28 mouse cellular contexts compared by ENCODE assay signal in the genomic region with DNA sequence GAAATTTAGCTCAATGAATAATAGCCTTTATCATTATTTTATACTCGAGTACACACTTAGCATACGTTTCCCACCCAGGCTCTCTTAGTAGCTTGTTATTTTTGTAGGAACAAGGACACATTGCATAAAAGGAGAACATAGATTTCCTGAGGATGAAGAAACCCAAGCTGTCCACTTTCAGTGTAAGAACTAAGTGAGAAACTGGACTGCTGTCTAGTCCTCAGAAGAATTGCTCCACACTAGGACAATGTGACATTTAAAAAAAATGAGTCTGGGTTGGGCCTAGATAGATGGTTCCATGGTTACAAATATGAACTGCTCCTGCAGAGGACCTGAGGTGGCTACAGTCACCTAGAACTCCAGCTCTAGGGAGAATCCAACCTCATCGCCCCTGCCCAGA. TPM values are rescaled to one million over a fixed set of nuclear protein-coding genes. Genes with fewer than 3 reads are reported as not detected.
DNase-seq lines count a peak whose midpoint lies in the region; ATAC-seq and TF ChIP-seq lines count a peak whose summit lies in the region.
"Had no signal": no experiment of that assay in that cellular context is flagged by ENCODE, and none has a peak within 500 bp of the region (broad histone marks: within the 10 kb centered on the region; RNA-seq: fewer than 3 reads in every experiment).

No protein-coding gene starts in this region.

- no peak for TF ChIP-seq EP300 in lung, postnatal 0 days (IDR thresholded peaks at IDR 0.05)

- no peak for ATAC-seq in lung, postnatal 0 days
- no peak for ATAC-seq in midbrain, embryonic 11.5 days (ENCODE audit: low FRiP score)
- ATAC-seq in granulocyte monocyte progenitor cell, adult 5-6 weeks (replicated peaks; ENCODE audit: poor library complexity, severe bottlenecking) = peak; percentile 69
- ATAC-seq in megakaryocyte progenitor cell, adult 5-6 weeks (replicated peaks; ENCODE audit: poor library complexity) = peak; percentile 64
- ATAC-seq in hindbrain, embryonic 16.5 days = no peak
- ATAC-seq in liver, embryonic 11.5 days (replicated peaks; ENCODE audit: low FRiP score) = no peak
- ATAC-seq: activated CD4-positive, CD25-positive, alpha-beta regulatory T cell, adult 4 months; CD4-positive, CD25-positive, alpha-beta regulatory T cell, adult 4 months; Patski had no signal

- H3K4me3 ChIP-seq in lung, postnatal 0 days (ENCODE audit: low read depth, low read length) = no peak overlapping the region
- H3K4me3 ChIP-seq in midbrain, embryonic 11.5 days (ENCODE audit: low read depth, low read length) = no peak overlapping the region
- H3K4me3 ChIP-seq in midbrain, embryonic 10.5 days = no peak overlapping the region
- H3K4me3 ChIP-seq in hindbrain, embryonic 16.5 days (ENCODE audit: low read length) = no peak overlapping the region
- H3K4me3 ChIP-seq in liver, embryonic 11.5 days (ENCODE audit: low read depth, low read length) = no peak overlapping the region

- H3K27ac ChIP-seq in lung, postnatal 0 days (ENCODE audit: low read length) = no peak overlapping the region
- H3K27ac ChIP-seq in midbrain, embryonic 11.5 days (ENCODE audit: low read depth, low read length) = no peak overlapping the region
- H3K27ac ChIP-seq in midbrain, embryonic 10.5 days (replicated peaks) = no peak overlapping the region
- H3K27ac ChIP-seq in hindbrain, embryonic 16.5 days (ENCODE audit: low read depth, low read length) = no peak overlapping the region
- no peak overlapping the region for H3K27ac ChIP-seq in liver, embryonic 11.5 days (ENCODE audit: low read depth, low read length)

- H3K9ac ChIP-seq in lung, postnatal 0 days (replicated peaks; ENCODE audit: low read depth) = no peak overlapping the region
- H3K9ac ChIP-seq in midbrain, embryonic 11.5 days (ENCODE audit: low read length) = no peak overlapping the region
- no peak overlapping the region for H3K9ac ChIP-seq in hindbrain, embryonic 16.5 days (ENCODE audit: low read depth, low read length)
- no peak overlapping the region for H3K9ac ChIP-seq in liver, embryonic 11.5 days (ENCODE audit: low read depth, low read length)

- no peak overlapping the region for H3K4me2 ChIP-seq in lung, postnatal 0 days (replicated peaks; ENCODE audit: low read depth, low read length)
- no peak overlapping the region for H3K4me2 ChIP-seq in midbrain, embryonic 11.5 days
- H3K4me2 ChIP-seq in hindbrain, embryonic 16.5 days (ENCODE audit: low read length) = no peak overlapping the region
- no peak overlapping the region for H3K4me2 ChIP-seq in liver, embryonic 11.5 days

- H3K9me3 ChIP-seq in lung, postnatal 0 days (ENCODE audit: low read length) = no peaks in the 10 kb centered on the region
- H3K9me3 ChIP-seq in midbrain, embryonic 11.5 days (ENCODE audit: control insufficient read depth, low read length) = no peaks in the 10 kb centered on the region
- H3K9me3 ChIP-seq in midbrain, embryonic 10.5 days (replicated peaks) = no peaks in the 10 kb centered on the region
- H3K9me3 ChIP-seq in hindbrain, embryonic 16.5 days (ENCODE audit: control insufficient read depth, low read length) = no peaks in the 10 kb centered on the region
- H3K9me3 ChIP-seq in liver, embryonic 11.5 days (ENCODE audit: control insufficient read depth, low read length) = no peaks in the 10 kb centered on the region

- H3K27me3 ChIP-seq in lung, postnatal 0 days (replicated peaks; ENCODE audit: insufficient read depth, low read length) = no peaks in the 10 kb centered on the region
- H3K27me3 ChIP-seq in midbrain, embryonic 11.5 days (ENCODE audit: control insufficient read depth, insufficient read depth, low read length) = no peaks in the 10 kb centered on the region
- H3K27me3 ChIP-seq in midbrain, embryonic 10.5 days (ENCODE audit: low read depth, poor library complexity, severe bottlenecking) = no peaks in the 10 kb centered on the region
- no peaks in the 10 kb centered on the region for H3K27me3 ChIP-seq in hindbrain, embryonic 16.5 days (replicated peaks; ENCODE audit: control insufficient read depth, insufficient read depth, low read length)
- H3K27me3 ChIP-seq in liver, embryonic 11.5 days (replicated peaks; ENCODE audit: control insufficient read depth, insufficient read depth, low read length) = no peaks in the 10 kb centered on the region
- H3K27me3 ChIP-seq: CH12.LX, Patski had no signal

- 61% methylated on average over 3 of the region's 3 CpGs for WGBS in lung, postnatal 0 days
- WGBS in midbrain, embryonic 11.5 days = 87% methylated on average over 3 of the region's 3 CpGs
- 88% methylated on average over 3 of the region's 3 CpGs for WGBS in midbrain, embryonic 10.5 days
- 94% methylated on average over 3 of the region's 3 CpGs for WGBS in hindbrain, embryonic 16.5 days
- WGBS in liver, embryonic 11.5 days = 82% methylated on average over 3 of the region's 3 CpGs

- DNase-seq in lung, postnatal 0 days (ENCODE audit: low spot score) = peak; percentile 54
- no peak for DNase-seq in lung, postnatal 14 days
- DNase-seq in midbrain, embryonic 11.5 days (ENCODE audit: low spot score, missing footprints) = peak; percentile 14
- no peak for DNase-seq in midbrain, embryonic 10.5 days (ENCODE audit: low spot score)
- DNase-seq in liver, embryonic 11.5 days (ENCODE audit: low spot score) = no peak
- DNase-seq: adrenal gland, adult 2 months; adrenal gland, adult 8-10 months; adrenal gland, postnatal 10 days; adrenal gland, postnatal 14 days; adrenal gland, postnatal 25 days; adrenal gland, postnatal 36 days; B cell, adult 2 months; cerebellum, adult 11 months; cerebellum, adult 11-12 months had no signal

- no peaks in the 10 kb centered on the region for H3K36me3 ChIP-seq in lung, postnatal 0 days (ENCODE audit: insufficient read depth, low read length)
- no peaks in the 10 kb centered on the region for H3K36me3 ChIP-seq in midbrain, embryonic 11.5 days (ENCODE audit: control insufficient read depth, insufficient read depth, low read length)
- no peaks in the 10 kb centered on the region for H3K36me3 ChIP-seq in midbrain, embryonic 10.5 days
- H3K36me3 ChIP-seq in hindbrain, embryonic 16.5 days (ENCODE audit: control insufficient read depth, insufficient read depth, low read length) = no peaks in the 10 kb centered on the region
- no peaks in the 10 kb centered on the region for H3K36me3 ChIP-seq in liver, embryonic 11.5 days (ENCODE audit: control insufficient read depth, insufficient read depth, low read length)
- H3K36me3 ChIP-seq: G1E had no signal

- no peak for TF ChIP-seq CTCF in lung, postnatal 0 days (IDR thresholded peaks at IDR 0.05)

- H3K4me1 ChIP-seq in lung, postnatal 0 days (ENCODE audit: insufficient read depth, low read depth, low read length) = no peaks in the 10 kb centered on the region
- peaks cover 3% of the 10 kb centered on the region; the same call in 1 of the 2 replicates for H3K4me1 ChIP-seq in midbrain, embryonic 11.5 days (ENCODE audit: control insufficient read depth, insufficient read depth, low read length)
- peaks cover 17% of the 10 kb centered on the region for H3K4me1 ChIP-seq in midbrain, embryonic 10.5 days
- H3K4me1 ChIP-seq in hindbrain, embryonic 16.5 days (ENCODE audit: control insufficient read depth, insufficient read depth, low read depth, low read length) = no peaks in the 10 kb centered on the region
- no peaks in the 10 kb centered on the region for H3K4me1 ChIP-seq in liver, embryonic 11.5 days (replicated peaks; ENCODE audit: control insufficient read depth, insufficient read depth, low read length)

RNA-seq across cellular contexts. Expression of a gene that starts 20.7 kb away (rescaled TPM):
- not detected in 2 replicates for polyA plus RNA-seq in lung, postnatal 0 days (2015; fragmentation: Nextera tagmentation; extraction: Ambion mirVana)
- polyA plus RNA-seq in midbrain, embryonic 11.5 days (2014; fragmentation: Nextera tagmentation; extraction: Ambion mirVana) = not detected in 2 replicates
- polyA plus RNA-seq in midbrain, embryonic 10.5 days (2016; fragmentation: Nextera tagmentation; extraction: Ambion mirVana) = not detected in 2 replicates
- not detected in 2 replicates for total RNA-seq in granulocyte monocyte progenitor cell, adult 5-6 weeks (2014; fragmentation: Nextera tagmentation)
- total RNA-seq in granulocyte monocyte progenitor cell, adult 5-6 weeks (2017) = not detected in 2 replicates
- total RNA-seq in megakaryocyte progenitor cell, adult 5-6 weeks (2015) = not detected in 2 replicates
- not detected in 2 replicates for total RNA-seq in megakaryocyte progenitor cell, adult 5-6 weeks (2017)
- not detected in 2 replicates for polyA plus RNA-seq in hindbrain, embryonic 16.5 days (2015; fragmentation: Nextera tagmentation; extraction: Ambion mirVana)
- polyA plus RNA-seq in liver, embryonic 11.5 days (2014; fragmentation: Nextera tagmentation; extraction: Ambion mirVana) = not detected in 2 replicates
- total RNA-seq: adrenal gland, adult 18-20 months; adrenal gland, adult 2 months; adrenal gland, adult 8-10 months; adrenal gland, postnatal 10 days; adrenal gland, postnatal 14 days; adrenal gland, postnatal 25 days; adrenal gland, postnatal 36 days; adrenal gland, postnatal 4 days; CH12.LX; ES-E14; G1E; MEL had no signal
- polyA plus RNA-seq: activated CD4-positive, CD25-positive, alpha-beta regulatory T cell, adult 4 months; adrenal gland, adult 2 months; brain, embryonic 14.5 days; C2C12; CD4-positive, CD25-positive, alpha-beta regulatory T cell, adult 4 months; G1E; Patski had no signal

Comparison
In these comparisons a context has a peak if more than half of its experiments do, and no peak if none do; other contexts are left out.
1. DNase-seq: peak in lung, postnatal 0 days (single experiment) and midbrain, embryonic 11.5 days (single experiment); none in lung, postnatal 14 days (single experiment), midbrain, embryonic 10.5 days (single experiment) and liver, embryonic 11.5 days (single experiment).
2. ATAC-seq: peak in granulocyte monocyte progenitor cell, adult 5-6 weeks (single experiment) and megakaryocyte progenitor cell, adult 5-6 weeks (single experiment); none in lung, postnatal 0 days (single experiment), midbrain, embryonic 11.5 days (single experiment), hindbrain, embryonic 16.5 days (single experiment) and liver, embryonic 11.5 days (single experiment).